Mouse (Mus musculus) erythroid progenitor cell, adult 5-6 weeks (primary cell): ENCODE results near the gene Slc31a1. TPM values are rescaled to one million over a fixed set of nuclear protein-coding genes. Genes with fewer than 3 reads are reported as not detected.

Source experiments
- ATAC-seq: replicated peaks from 2 replicates; pipeline ENCODE4 v1.8.0; 2016; ENCODE audit warnings: moderate number of reproducible peaks, mild to moderate bottlenecking, moderate TSS enrichment, inconsistent platforms; ENCODE audit not compliant: poor library complexity, low FRiP score, severe bottlenecking
- total RNA-seq, 2 experiments: library from RNA; stranded (forward) in 1 of 2; stranded (reverse) in 1 of 2; fragments of 150-400 nt in 1 of 2; fragments of 186-747, 209-891 nt in 1 of 2; gene quantifications; 2 replicates each; pipeline versions ENCODE4 v1.2.3 to v1.2.4; 2015 to 2017; ENCODE audit warnings: low replicate concordance in 2 of 2

The Slc31a1 gene
- total RNA-seq, 2 experiments from 2014 or later = 4.5 to 6.7 TPM

DNA sequence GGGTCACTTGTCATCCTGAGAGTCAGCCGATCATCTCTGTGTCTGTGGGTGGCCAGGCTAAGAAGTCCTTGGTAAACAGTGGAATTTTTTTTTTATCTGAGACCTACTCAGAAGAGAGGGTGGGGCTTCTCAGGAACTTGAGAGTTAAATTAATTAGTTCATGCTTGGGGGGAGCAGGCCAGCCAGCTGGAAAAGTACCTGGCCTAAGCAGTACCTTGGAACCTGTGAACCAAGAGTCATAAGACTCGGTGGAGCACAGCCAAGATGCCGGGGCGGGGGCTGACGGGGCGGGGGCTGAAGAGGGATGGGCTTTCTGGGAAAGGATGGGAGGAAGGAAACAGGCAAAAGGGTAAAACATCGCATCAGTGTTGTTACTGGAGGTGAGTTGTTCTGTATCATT, 77.3 kb downstream of the Slc31a1 start:
- ATAC-seq = no peak

DNA sequence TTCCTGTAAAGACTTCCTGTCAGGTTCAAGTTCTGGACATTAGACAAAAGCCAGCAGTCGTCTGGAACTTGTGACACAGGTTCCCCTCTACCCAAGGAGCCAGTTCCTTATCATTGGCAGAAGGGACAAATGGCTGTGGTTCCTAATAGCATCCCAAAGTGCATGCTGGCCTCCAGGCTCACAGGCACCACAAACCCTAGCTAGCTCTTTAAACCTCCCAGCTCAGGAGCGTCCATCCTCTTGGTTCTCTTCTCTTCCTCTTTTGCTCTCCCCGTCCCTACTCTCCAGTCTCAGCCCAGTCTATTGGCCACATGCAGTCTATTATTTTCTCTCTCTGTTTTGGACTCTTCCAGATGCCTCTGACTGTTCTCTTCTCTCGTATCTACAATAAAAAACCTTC, 79.3 kb downstream of the Slc31a1 start:
- no peak for ATAC-seq

DNA sequence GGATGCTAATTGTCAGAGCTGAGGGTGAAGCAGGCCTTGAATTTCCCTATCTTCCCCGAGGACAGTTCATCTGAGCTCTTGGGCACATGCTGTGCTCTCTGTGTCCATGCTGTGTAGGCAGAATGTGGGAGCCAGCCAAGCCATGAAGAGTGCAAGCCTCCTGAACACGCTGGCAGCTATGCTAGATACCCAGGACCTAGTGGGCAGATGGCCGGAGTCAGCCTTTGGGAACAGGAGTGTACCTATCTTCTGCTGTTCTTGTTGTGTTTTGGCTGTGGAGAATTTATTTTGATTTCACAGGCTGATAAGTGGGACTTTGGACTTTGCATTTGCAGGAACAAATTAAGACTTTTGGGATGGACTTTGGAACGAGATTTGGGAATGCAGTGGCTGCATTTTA, 80.0 kb downstream of the Slc31a1 start:
- ATAC-seq = no peak

DNA sequence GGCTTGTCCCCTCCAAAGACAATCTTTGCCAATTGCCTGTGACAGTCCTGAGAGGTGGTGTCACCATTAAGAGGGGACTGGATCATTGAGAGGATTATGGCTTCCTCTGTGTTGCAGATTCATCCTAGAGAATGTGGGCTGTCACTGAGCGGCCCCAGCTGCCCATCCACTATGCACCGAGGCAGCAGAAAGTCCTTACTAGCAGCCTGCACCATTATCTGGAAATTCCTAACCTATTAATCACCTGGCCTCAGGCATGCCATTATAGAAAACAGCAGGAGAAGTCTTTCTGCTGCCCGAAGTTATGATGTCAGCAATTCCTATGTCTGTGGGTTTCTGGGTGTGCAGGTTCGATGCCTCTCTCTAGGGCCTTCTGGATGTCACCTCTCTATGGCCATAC, 80.5 kb downstream of the Slc31a1 start:
- ATAC-seq = no peak

Other genes starting within 250 kb of the Slc31a1 start
- gene Mup21, start 209.9 kb upstream of the Slc31a1 start, total RNA-seq (2015; ENCODE audit: low replicate concordance) = not detected in 2 replicates
- not detected in 2 replicates for gene Mup21, start 209.9 kb upstream of the Slc31a1 start, total RNA-seq (2017; ENCODE audit: low replicate concordance)
- gene Zfp37, start 129.7 kb upstream of the Slc31a1 start, total RNA-seq (2015; ENCODE audit: low replicate concordance) = not detected in 2 replicates
- 0.98 and 2.2 TPM in 2 replicates for gene Zfp37, start 129.7 kb upstream of the Slc31a1 start, total RNA-seq (2017; ENCODE audit: low replicate concordance)
- gene Slc31a2, start 98.2 kb upstream of the Slc31a1 start, total RNA-seq (2015; ENCODE audit: low replicate concordance) = 6.5 and 9.6 TPM in 2 replicates
- gene Slc31a2, start 98.2 kb upstream of the Slc31a1 start, total RNA-seq (2017; ENCODE audit: low replicate concordance) = 3.0 and 3.2 TPM in 2 replicates
- gene Fkbp15, start 179 bp upstream of the Slc31a1 start, total RNA-seq (2015; ENCODE audit: low replicate concordance) = 23.1 and 29.9 TPM in 2 replicates
- gene Fkbp15, start 179 bp upstream of the Slc31a1 start, total RNA-seq (2017; ENCODE audit: low replicate concordance) = 35.2 and 49.7 TPM in 2 replicates
- 54.5 and 68.1 TPM in 2 replicates for gene Cdc26, start 47.9 kb downstream of the Slc31a1 start, total RNA-seq (2015; ENCODE audit: low replicate concordance)
- gene Cdc26, start 47.9 kb downstream of the Slc31a1 start, total RNA-seq (2017; ENCODE audit: low replicate concordance) = 17.9 and 37.6 TPM in 2 replicates
- 12.6 and 15.9 TPM in 2 replicates for gene Prpf4, start 48.1 kb downstream of the Slc31a1 start, total RNA-seq (2015; ENCODE audit: low replicate concordance)
- gene Prpf4, start 48.1 kb downstream of the Slc31a1 start, total RNA-seq (2017; ENCODE audit: low replicate concordance) = 13.6 and 14.2 TPM in 2 replicates
- gene Rnf183, start 74.5 kb downstream of the Slc31a1 start, total RNA-seq (2015; ENCODE audit: low replicate concordance) = not detected in 2 replicates
- not detected in 2 replicates for gene Rnf183, start 74.5 kb downstream of the Slc31a1 start, total RNA-seq (2017; ENCODE audit: low replicate concordance)
- 1.8 TPM in 1 of 2 replicates, not detected in the other for gene Wdr31, start 110.2 kb downstream of the Slc31a1 start, total RNA-seq (2015; ENCODE audit: low replicate concordance)
- 1.2 and 1.7 TPM in 2 replicates for gene Wdr31, start 110.2 kb downstream of the Slc31a1 start, total RNA-seq (2017; ENCODE audit: low replicate concordance)
- not detected in 2 replicates for gene Bspry, start 119.3 kb downstream of the Slc31a1 start, total RNA-seq (2015; ENCODE audit: low replicate concordance)
- not detected in 2 replicates for gene Bspry, start 119.3 kb downstream of the Slc31a1 start, total RNA-seq (2017; ENCODE audit: low replicate concordance)
- gene Hdhd3, start 142.7 kb downstream of the Slc31a1 start, total RNA-seq (2015; ENCODE audit: low replicate concordance) = not detected in 2 replicates
- gene Hdhd3, start 142.7 kb downstream of the Slc31a1 start, total RNA-seq (2017; ENCODE audit: low replicate concordance) = not detected in 2 replicates
- gene Alad, start 159.2 kb downstream of the Slc31a1 start, total RNA-seq (2015; ENCODE audit: low replicate concordance) = 510 and 532 TPM in 2 replicates
- gene Alad, start 159.2 kb downstream of the Slc31a1 start, total RNA-seq (2017; ENCODE audit: low replicate concordance) = 271 and 392 TPM in 2 replicates
- gene Pole3, start 164.3 kb downstream of the Slc31a1 start, total RNA-seq (2015; ENCODE audit: low replicate concordance) = 45.4 and 74.2 TPM in 2 replicates
- gene Pole3, start 164.3 kb downstream of the Slc31a1 start, total RNA-seq (2017; ENCODE audit: low replicate concordance) = 51.3 and 53.0 TPM in 2 replicates
- not detected in 2 replicates for gene 4933430I17Rik, start 164.6 kb downstream of the Slc31a1 start, total RNA-seq (2015; ENCODE audit: low replicate concordance)
- 0.90 TPM in 1 of 2 replicates, not detected in the other for gene 4933430I17Rik, start 164.6 kb downstream of the Slc31a1 start, total RNA-seq (2017; ENCODE audit: low replicate concordance)
- 6.5 TPM in 1 of 2 replicates, not detected in the other for gene Rgs3, start 199.1 kb downstream of the Slc31a1 start, total RNA-seq (2015; ENCODE audit: low replicate concordance)
- gene Rgs3, start 199.1 kb downstream of the Slc31a1 start, total RNA-seq (2017; ENCODE audit: low replicate concordance) = 0.30 and 4.1 TPM in 2 replicates